Mouse (Mus musculus) lung, adult 2 months (tissue): ENCODE data around the gene Ntm.

ENCODE experiments used
- CTCF ChIP-seq: fragments of 200-500 bp; IDR thresholded peaks from 2 replicates; pipeline ENCODE4 v1.5.1; 2011; ENCODE audit warnings: mild to moderate bottlenecking, low read length, control low read depth; ENCODE audit not compliant: insufficient read depth
- POLR2A ChIP-seq: fragments of 200-500 bp; IDR thresholded peaks from 2 replicates; pipeline ENCODE4 v1.6.1; 2011; ENCODE audit warnings: low read depth, mild to moderate bottlenecking, control low read depth, low read length, borderline replicate concordance; ENCODE audit errors: extremely low read depth

DNA sequence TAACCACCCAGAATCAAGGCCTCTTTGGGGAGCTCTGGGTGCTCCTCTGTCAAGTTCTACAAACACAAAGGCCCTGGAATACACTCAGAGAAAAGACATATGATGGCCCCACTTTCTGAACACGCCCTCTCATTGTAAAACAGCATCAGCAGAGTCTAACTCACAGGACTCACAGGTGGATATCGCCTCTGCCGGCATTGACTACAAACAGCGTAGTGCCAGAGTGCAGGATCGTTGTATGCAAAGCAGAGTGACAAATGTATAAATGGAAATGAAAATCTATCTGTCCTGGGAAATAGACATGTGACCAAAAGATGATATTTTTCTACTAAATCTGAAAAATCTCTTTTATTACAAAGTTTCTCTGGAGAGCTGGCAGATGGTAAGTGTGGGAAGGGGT, 314.7 kb downstream of the Ntm start:
- no peak for TF ChIP-seq CTCF
- TF ChIP-seq POLR2A, result no peak
